Mouse (Mus musculus) erythroblast, embryonic 14.5 days (primary cell): ENCODE data around the gene Smurf1.

Experiments
- GATA1 ChIP-seq: IDR thresholded peaks from 2 replicates; pipeline ENCODE4 v1.6.1; 2012; ENCODE audit warnings: low read length, inconsistent platforms, mixed read lengths
- TAL1 ChIP-seq: IDR thresholded peaks from 3 replicates; pipeline ENCODE4 v1.6.1; 2012; ENCODE audit warnings: low read length, inconsistent platforms, mixed read lengths

- TF ChIP-seq GATA1 (no peak), TAL1 (no peak)
These were observed 79.5 kb downstream of the Smurf1 start for GRCm38 (mm10) chr5:144885968-144886650.
